Mouse (Mus musculus) liver, embryonic 14.5 days (tissue): ENCODE results near the gene Guca2a. TPM values are rescaled to one million over a fixed set of nuclear protein-coding genes. Genes with fewer than 3 reads are reported as not detected.

Experiments used
- ATAC-seq: fragments of 200-750 bp; cut with Nextera tagmentation; 2 replicates; pipeline ENCODE4 v1.8.0; 2017; ENCODE audit warnings: moderate number of reproducible peaks, mild to moderate bottlenecking, moderate library complexity; ENCODE audit not compliant: insufficient read depth
- DNase-seq, 3 experiments: peaks; one replicate each; pipeline ENCODE4 v3.0.0-alpha.2; 2012 to 2013; ENCODE audit warnings: low read depth in 3 of 3, low spot score in 3 of 3
- H3K27ac ChIP-seq: fragments of 300-500 bp; sonication (generic); 2 replicates; pipeline ENCODE4 v1.5.1; 2014; ENCODE audit warnings: moderate library complexity, mild to moderate bottlenecking, control low read depth, inconsistent platforms
- H3K27me3 ChIP-seq: fragments of 300-500 bp; sonication (generic); 2 replicates; pipeline ENCODE4 v1.6.1; 2014; ENCODE audit warnings: mild to moderate bottlenecking, low read length, moderate library complexity; ENCODE audit not compliant: control insufficient read depth, insufficient read depth
- H3K36me3 ChIP-seq: fragments of 300-500 bp; sonication (generic); replicated peaks from 2 replicates; pipeline ENCODE4 v1.6.1; 2014; ENCODE audit warnings: low read depth; ENCODE audit not compliant: control insufficient read depth, insufficient read depth
- H3K4me1 ChIP-seq, 2 experiments: fragments of 200-500 bp in 1 of 2; fragments of 300-500 bp in 1 of 2; sonication (generic) in 1 of 2; replicated peaks; 2 replicates each; pipeline ENCODE4 v1.6.1; 2012 to 2014; ENCODE audit warnings: antibody characterized with exemption in 1 of 2, inconsistent platforms in 1 of 2, low read length in 1 of 2; ENCODE audit not compliant: control insufficient read depth in 2 of 2, insufficient read depth in 2 of 2
- H3K4me2 ChIP-seq: fragments of 300-500 bp; sonication (generic); 2 replicates; pipeline ENCODE4 v1.6.1; 2014; ENCODE audit warnings: low read depth, mild to moderate bottlenecking, control low read depth, moderate library complexity
- H3K4me3 ChIP-seq, 2 experiments: fragments of 200-500 bp in 1 of 2; fragments of 300-500 bp in 1 of 2; sonication (generic) in 1 of 2; 2 replicates each; pipeline ENCODE4 v1.5.1; 2012 to 2014; ENCODE audit warnings: low read depth in 2 of 2, low read length in 2 of 2, mild to moderate bottlenecking in 2 of 2, control low read depth in 1 of 2, inconsistent platforms in 1 of 2, moderate library complexity in 1 of 2; ENCODE audit not compliant: insufficient read depth in 1 of 2
- H3K9ac ChIP-seq: fragments of 300-500 bp; sonication (generic); replicated peaks from 2 replicates; pipeline ENCODE4 v1.6.1; 2014; ENCODE audit warnings: mild to moderate bottlenecking, control low read depth, moderate library complexity
- H3K9me3 ChIP-seq: fragments of 300-500 bp; sonication (generic); 2 replicates; pipeline ENCODE4 v1.6.1; 2016; ENCODE audit warnings: low read length, mixed read lengths; ENCODE audit not compliant: control insufficient read depth
- CTCF ChIP-seq: IDR thresholded peaks from 2 replicates; pipeline ENCODE4 v1.5.1; 2016; ENCODE audit warnings: antibody characterized with exemption, low read depth, control low read depth
- EP300 ChIP-seq: IDR thresholded peaks from 2 replicates; pipeline ENCODE4 v1.6.1; 2016; ENCODE audit warnings: antibody characterized with exemption, low read depth
- WGBS: fragments of 180-500 bp; shearing (Covaris S2); extraction: QIAGEN DNeasy Blood & Tissue Kit; methylation state at CpG from one replicate; pipeline ENCODE4 v1.1.7; 2014; ENCODE audit not compliant: insufficient replicate concordance; 5-methylcytosine and 5-hydroxymethylcytosine counted together
- polyA plus RNA-seq, 2 experiments: library from polyadenylated mRNA; depleted of rRNA in 1 of 2; stranded (reverse) in 1 of 2; unstranded in 1 of 2; fragments of >200 nt; fragmentation: Nextera tagmentation in 1 of 2; extraction: Ambion mirVana in 1 of 2; gene quantifications; 2 replicates each; pipeline versions ENCODE4 v1.2.1 to v1.2.3; 2012 to 2014

Guca2a gene
- polyA plus RNA-seq, 2 experiments: not detected

DNA sequence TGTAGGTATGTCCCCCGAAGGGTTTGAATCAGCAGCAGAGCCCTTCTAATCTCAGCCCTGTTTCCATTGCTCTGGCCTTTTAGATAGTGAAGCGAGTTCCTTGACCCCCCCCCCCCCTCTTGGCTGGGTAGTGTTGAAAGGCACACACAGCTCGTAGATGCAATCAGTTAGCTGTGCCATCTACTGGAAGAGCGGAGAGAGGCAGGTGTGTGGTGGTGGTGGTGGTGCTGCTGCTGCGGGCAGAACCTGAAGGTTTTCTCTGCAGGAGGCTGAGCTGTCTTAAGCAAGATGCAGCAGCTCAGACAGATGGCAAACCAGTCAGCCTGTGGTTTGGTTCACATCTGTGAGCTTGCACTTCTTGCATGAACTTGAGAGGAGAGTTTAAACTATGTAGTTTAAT, 35.2 kb downstream of the Guca2a start:
- H3K27me3 ChIP-seq: no peaks in the 10 kb centered on the region
- H3K4me2 ChIP-seq: no peak overlapping the region
- no peaks in the 10 kb centered on the region for H3K4me1 ChIP-seq
- no peaks in the 10 kb centered on the region for H3K36me3 ChIP-seq
- no peak overlapping the region for H3K9ac ChIP-seq
- no peak overlapping the region for H3K27ac ChIP-seq
- 30% methylated on average over 5 of the region's 5 CpGs for WGBS
- no peak overlapping the region for H3K4me3 ChIP-seq
- H3K9me3 ChIP-seq: no peaks in the 10 kb centered on the region
- no peak for DNase-seq
- no peak for ATAC-seq
- no peak for TF ChIP-seq CTCF
- no peak for TF ChIP-seq EP300

DNA sequence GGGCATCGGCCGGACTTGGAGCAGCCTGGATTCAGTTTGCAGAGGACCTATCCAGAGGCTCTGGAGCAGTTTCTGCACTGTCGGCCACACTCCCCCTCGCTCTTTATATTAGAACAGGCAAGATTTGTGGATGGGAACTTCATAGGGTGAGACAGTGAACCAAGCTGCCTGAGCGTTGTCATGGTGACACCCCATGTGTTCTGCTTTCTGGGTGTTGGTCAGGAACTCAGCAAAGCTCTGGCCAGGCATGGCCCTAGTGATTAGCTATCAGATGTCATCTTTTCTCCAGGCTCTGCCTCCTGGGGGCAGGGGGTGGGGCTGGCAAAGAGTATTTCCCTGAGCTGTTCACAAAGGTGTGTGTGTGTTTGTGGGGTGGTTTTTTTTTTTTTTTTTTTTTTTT, 45.1 kb downstream of the Guca2a start:
- 55% methylated on average over 5 of the region's 5 CpGs for WGBS
- Histone ChIP-seq H3K4me1 (no peaks in the 10 kb centered on the region), H3K27me3 (no peaks in the 10 kb centered on the region), H3K4me3 (no peak overlapping the region), H3K27ac (no peak overlapping the region), H3K4me2 (no peak overlapping the region), H3K9me3 (no peaks in the 10 kb centered on the region), H3K9ac (no peak overlapping the region), H3K36me3 (no peaks in the 10 kb centered on the region)
- TF ChIP-seq CTCF (no peak), EP300 (no peak)
- no peak for DNase-seq
- no peak for ATAC-seq

DNA sequence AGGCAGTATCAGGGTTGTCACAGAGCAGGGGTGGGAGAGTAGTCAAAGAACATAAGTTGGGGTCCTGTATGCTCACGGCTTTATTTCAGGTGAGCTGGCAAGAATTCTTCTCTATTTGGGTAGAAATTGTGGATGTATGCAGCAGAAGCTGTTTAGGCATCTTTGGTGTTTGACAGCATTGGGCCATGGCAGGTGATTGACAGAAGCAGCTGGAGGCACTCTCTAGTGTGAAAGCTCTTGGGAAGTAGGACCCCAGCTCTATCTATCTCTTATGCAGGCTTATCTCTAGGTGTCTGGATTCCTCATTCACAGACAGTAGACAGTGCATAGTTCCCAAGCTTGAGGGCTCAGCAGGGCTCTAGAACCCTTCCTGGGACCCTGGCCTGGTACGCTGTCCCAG, 48.2 kb downstream of the Guca2a start:
- no peaks in the 10 kb centered on the region for H3K36me3 ChIP-seq
- no peak overlapping the region for H3K4me2 ChIP-seq
- no peak overlapping the region for H3K27ac ChIP-seq
- H3K9ac ChIP-seq: no peak overlapping the region
- H3K4me3 ChIP-seq: no peak overlapping the region
- no peak for ATAC-seq
- H3K4me1 ChIP-seq: no peaks in the 10 kb centered on the region
- no peak for TF ChIP-seq CTCF
- no peak for TF ChIP-seq EP300
- DNase-seq: no peak
- H3K27me3 ChIP-seq: no peaks in the 10 kb centered on the region
- no peaks in the 10 kb centered on the region for H3K9me3 ChIP-seq
- 68% methylated on average over 2 of the region's 2 CpGs for WGBS

Other genes with a start within 250 kb of the Guca2a start
- 0.15 and 0.41 TPM in 2 replicates for gene Ccdc30, start 222.2 kb upstream of the Guca2a start, polyA plus RNA-seq (2012; rRNA removed)
- gene Ccdc30, start 222.2 kb upstream of the Guca2a start, polyA plus RNA-seq (2014; fragmentation: Nextera tagmentation; extraction: Ambion mirVana): 0.96 and 1.2 TPM in 2 replicates
- gene Ppcs, start 215.3 kb upstream of the Guca2a start, polyA plus RNA-seq (2012; rRNA removed): 5.0 and 6.5 TPM in 2 replicates
- gene Ppcs, start 215.3 kb upstream of the Guca2a start, polyA plus RNA-seq (2014; fragmentation: Nextera tagmentation; extraction: Ambion mirVana): 14.4 and 15.5 TPM in 2 replicates
- 0.04 and 0.06 TPM in 2 replicates for gene Zmynd12, start 214.9 kb upstream of the Guca2a start, polyA plus RNA-seq (2012; rRNA removed)
- 0.15 TPM in 2 replicates for gene Zmynd12, start 214.9 kb upstream of the Guca2a start, polyA plus RNA-seq (2014; fragmentation: Nextera tagmentation; extraction: Ambion mirVana)
- 0.01 and 0.02 TPM in 2 replicates for gene Rimkla, start 145.1 kb upstream of the Guca2a start, polyA plus RNA-seq (2012; rRNA removed)
- gene Rimkla, start 145.1 kb upstream of the Guca2a start, polyA plus RNA-seq (2014; fragmentation: Nextera tagmentation; extraction: Ambion mirVana): not detected in 2 replicates
- 4.1 and 4.7 TPM in 2 replicates for gene Foxj3, start 100.7 kb upstream of the Guca2a start, polyA plus RNA-seq (2012; rRNA removed)
- 4.5 and 5.6 TPM in 2 replicates for gene Foxj3, start 100.7 kb upstream of the Guca2a start, polyA plus RNA-seq (2014; fragmentation: Nextera tagmentation; extraction: Ambion mirVana)
- 1.1 and 1.3 TPM in 2 replicates for gene Frg2f1, start 98.2 kb upstream of the Guca2a start, polyA plus RNA-seq (2012; rRNA removed)
- 0.39 and 0.53 TPM in 2 replicates for gene Frg2f1, start 98.2 kb upstream of the Guca2a start, polyA plus RNA-seq (2014; fragmentation: Nextera tagmentation; extraction: Ambion mirVana)
- gene Guca2b, start 21.2 kb downstream of the Guca2a start, polyA plus RNA-seq (2012; rRNA removed): 0.12 and 0.64 TPM in 2 replicates
- not detected in 2 replicates for gene Guca2b, start 21.2 kb downstream of the Guca2a start, polyA plus RNA-seq (2014; fragmentation: Nextera tagmentation; extraction: Ambion mirVana)
- gene Hivep3, start 96.1 kb downstream of the Guca2a start, polyA plus RNA-seq (2012; rRNA removed): 1.7 and 1.9 TPM in 2 replicates
- 2.3 and 2.7 TPM in 2 replicates for gene Hivep3, start 96.1 kb downstream of the Guca2a start, polyA plus RNA-seq (2014; fragmentation: Nextera tagmentation; extraction: Ambion mirVana)